In genomic region chr19:9984111-9985055, GRCm38 (mm10) we compare ENCODE assay signal across 8 mouse cellular contexts. TPM values are rescaled to one million over a fixed set of nuclear protein-coding genes. Genes with fewer than 3 reads are reported as not detected.
A peak's percentile ranks its signal among the peaks of the same experiment; 100 is the strongest.
DNase-seq lines count a peak whose midpoint lies in the region; ATAC-seq and TF ChIP-seq lines count a peak whose summit lies in the region.

No protein-coding gene starts in this region.

- no peak for DNase-seq in kidney, postnatal 4 days
- no peak for DNase-seq in MN1 (ENCODE audit: low spot score)
- no peak for DNase-seq in urinary bladder, adult 18-20 months (ENCODE audit: low spot score in 2 of 2)
- DNase-seq in lung, postnatal 14 days = no peak

- no peaks in the 10 kb centered on the region for H3K27me3 ChIP-seq in kidney, embryonic 14.5 days (ENCODE audit: control insufficient read depth, insufficient read depth, low read length)
- H3K27me3 ChIP-seq in hindbrain, embryonic 13.5 days = no peaks in the 10 kb centered on the region
- no peaks in the 10 kb centered on the region for H3K27me3 ChIP-seq in midbrain, embryonic 15.5 days (replicated peaks)

- TF ChIP-seq POLR2A in bone marrow, adult 2 months (IDR thresholded peaks at IDR 0.05; ENCODE audit: borderline replicate concordance, control insufficient read depth, low read depth, low read length) = no peak

- H3K4me2 ChIP-seq in kidney, embryonic 14.5 days (replicated peaks; ENCODE audit: low read depth, low read length) = peak overlapping the region; percentile 90
- H3K4me2 ChIP-seq in hindbrain, embryonic 13.5 days = peak overlapping the region; percentile 87
- peak overlapping the region; percentile 82 for H3K4me2 ChIP-seq in midbrain, embryonic 15.5 days

- H3K9me3 ChIP-seq in kidney, embryonic 14.5 days (ENCODE audit: control insufficient read depth, low read length) = no peaks in the 10 kb centered on the region
- no peaks in the 10 kb centered on the region for H3K9me3 ChIP-seq in hindbrain, embryonic 13.5 days
- H3K9me3 ChIP-seq in midbrain, embryonic 15.5 days = no peaks in the 10 kb centered on the region

- peaks cover 27% of the 10 kb centered on the region for H3K36me3 ChIP-seq in kidney, embryonic 14.5 days (ENCODE audit: control insufficient read depth, insufficient read depth, low read length)
- peaks cover 27% of the 10 kb centered on the region for H3K36me3 ChIP-seq in hindbrain, embryonic 13.5 days
- peaks cover 7% of the 10 kb centered on the region for H3K36me3 ChIP-seq in midbrain, embryonic 15.5 days (replicated peaks)

- H3K9ac ChIP-seq in kidney, embryonic 14.5 days (ENCODE audit: low read depth, low read length) = peak overlapping the region; percentile 91; the same call in 1 of the 2 replicates
- H3K9ac ChIP-seq in hindbrain, embryonic 13.5 days = no peak overlapping the region
- H3K9ac ChIP-seq in midbrain, embryonic 15.5 days = peak overlapping the region; percentile 82; the same call in 1 of the 2 replicates

- peak overlapping the region; percentile 91; the same call in 1 of the 2 replicates for H3K4me3 ChIP-seq in kidney, embryonic 14.5 days (ENCODE audit: low read length)
- H3K4me3 ChIP-seq in bone marrow, adult 2 months (replicated peaks; ENCODE audit: control insufficient read depth, low read depth, low read length) = peak overlapping the region; percentile 81
- peak overlapping the region; percentile 79 for H3K4me3 ChIP-seq in hindbrain, embryonic 13.5 days
- peak overlapping the region; percentile 82 for H3K4me3 ChIP-seq in midbrain, embryonic 15.5 days

- TF ChIP-seq CTCF in bone marrow, adult 2 months (IDR thresholded peaks at IDR 0.05; ENCODE audit: control insufficient read depth, insufficient read depth, low read length) = no peak

- WGBS in kidney, embryonic 14.5 days = 91% methylated on average over 20 of the region's 20 CpGs
- 23% methylated on average over 20 of the region's 20 CpGs for WGBS in bone marrow, adult 2 months
- 96% methylated on average over 20 of the region's 20 CpGs for WGBS in hindbrain, embryonic 13.5 days
- WGBS in midbrain, embryonic 15.5 days = 94% methylated on average over 20 of the region's 20 CpGs

- no peak for ATAC-seq in kidney, embryonic 14.5 days (ENCODE audit: low FRiP score, low TSS enrichment)
- ATAC-seq in hindbrain, embryonic 13.5 days (ENCODE audit: low FRiP score) = no peak
- ATAC-seq in midbrain, embryonic 15.5 days (replicated peaks) = no peak

- H3K27ac ChIP-seq in kidney, embryonic 14.5 days (ENCODE audit: low read depth, low read length) = no peak overlapping the region
- peak overlapping the region; percentile 16 for H3K27ac ChIP-seq in bone marrow, adult 2 months (ENCODE audit: control insufficient read depth, insufficient read depth, low read depth, low read length, poor library complexity)
- no peak overlapping the region for H3K27ac ChIP-seq in hindbrain, embryonic 13.5 days
- H3K27ac ChIP-seq in midbrain, embryonic 15.5 days = no peak overlapping the region

- H3K4me1 ChIP-seq in kidney, embryonic 14.5 days (ENCODE audit: control insufficient read depth, insufficient read depth, low read length) = peaks cover 6% of the 10 kb centered on the region
- peaks cover 7% of the 10 kb centered on the region; the same call in 1 of the 2 replicates for H3K4me1 ChIP-seq in bone marrow, adult 2 months (ENCODE audit: control insufficient read depth, insufficient read depth, low read length)
- H3K4me1 ChIP-seq in hindbrain, embryonic 13.5 days (replicated peaks) = peaks cover 24% of the 10 kb centered on the region
- H3K4me1 ChIP-seq in midbrain, embryonic 15.5 days = peaks cover 20% of the 10 kb centered on the region

RNA-seq across cellular contexts. Expression of gene Fth1, which starts 4.0 kb away (rescaled TPM):
- 1,412 and 1,461 TPM in 2 replicates for polyA plus RNA-seq in kidney, embryonic 14.5 days (2014; fragmentation: Nextera tagmentation; extraction: Ambion mirVana)
- polyA plus RNA-seq in bone marrow, adult 2 months (2011; ENCODE audit: insufficient read depth, insufficient read length, low replicate concordance, missing spikeins) = 1,509 and 1,706 TPM in 2 replicates
- 1,535 and 1,618 TPM in 2 replicates for polyA plus RNA-seq in hindbrain, embryonic 13.5 days (2015; fragmentation: Nextera tagmentation; extraction: Ambion mirVana)
- 1,452 and 1,467 TPM in 2 replicates for polyA plus RNA-seq in midbrain, embryonic 15.5 days (2015; fragmentation: Nextera tagmentation; extraction: Ambion mirVana)

RNA-seq across cellular contexts. Expression of gene Best1, which starts 17.1 kb away (rescaled TPM):
- 1.1 and 1.2 TPM in 2 replicates for polyA plus RNA-seq in kidney, embryonic 14.5 days (2014; fragmentation: Nextera tagmentation; extraction: Ambion mirVana)
- not detected in 2 replicates for polyA plus RNA-seq in bone marrow, adult 2 months (2011; ENCODE audit: insufficient read depth, insufficient read length, low replicate concordance, missing spikeins)
- polyA plus RNA-seq in hindbrain, embryonic 13.5 days (2015; fragmentation: Nextera tagmentation; extraction: Ambion mirVana) = 1.5 and 1.7 TPM in 2 replicates
- polyA plus RNA-seq in midbrain, embryonic 15.5 days (2015; fragmentation: Nextera tagmentation; extraction: Ambion mirVana) = 1.7 and 3.2 TPM in 2 replicates

RNA-seq across cellular contexts. Expression of gene Rab3il1, which starts 17.1 kb away (rescaled TPM):
- polyA plus RNA-seq in kidney, embryonic 14.5 days (2014; fragmentation: Nextera tagmentation; extraction: Ambion mirVana) = 20.3 and 26.2 TPM in 2 replicates
- 89.7 and 115 TPM in 2 replicates for polyA plus RNA-seq in bone marrow, adult 2 months (2011; ENCODE audit: insufficient read depth, insufficient read length, low replicate concordance, missing spikeins)
- 22.6 and 25.1 TPM in 2 replicates for polyA plus RNA-seq in hindbrain, embryonic 13.5 days (2015; fragmentation: Nextera tagmentation; extraction: Ambion mirVana)
- 24.5 and 29.2 TPM in 2 replicates for polyA plus RNA-seq in midbrain, embryonic 15.5 days (2015; fragmentation: Nextera tagmentation; extraction: Ambion mirVana)

RNA-seq across cellular contexts. Expression of gene Fads3, which starts 57.0 kb away (rescaled TPM):
- polyA plus RNA-seq in kidney, embryonic 14.5 days (2014; fragmentation: Nextera tagmentation; extraction: Ambion mirVana) = 8.3 and 10.4 TPM in 2 replicates
- polyA plus RNA-seq in bone marrow, adult 2 months (2011; ENCODE audit: insufficient read depth, insufficient read length, low replicate concordance, missing spikeins) = 6.6 and 12.5 TPM in 2 replicates
- polyA plus RNA-seq in hindbrain, embryonic 13.5 days (2015; fragmentation: Nextera tagmentation; extraction: Ambion mirVana) = 15.2 and 18.0 TPM in 2 replicates
- polyA plus RNA-seq in midbrain, embryonic 15.5 days (2015; fragmentation: Nextera tagmentation; extraction: Ambion mirVana) = 25.8 and 27.1 TPM in 2 replicates
